Mouse (Mus musculus) natural killer cell, adult 2 months (primary cell): Measurements from ENCODE around the gene Mex3d.
A peak's percentile ranks its signal among the peaks of the same experiment; 100 is the strongest.

Source experiments
- DNase-seq, 2 experiments: peaks; one replicate each; pipeline ENCODE4 v3.0.0; 2022; ENCODE audit warnings: low spot score in 2 of 2

Gene Mex3d

GRCm38 (mm10) chr10:80412656-80413541 lies 25.4 kb upstream of the Mex3d start:
- no peak for DNase-seq

DNA sequence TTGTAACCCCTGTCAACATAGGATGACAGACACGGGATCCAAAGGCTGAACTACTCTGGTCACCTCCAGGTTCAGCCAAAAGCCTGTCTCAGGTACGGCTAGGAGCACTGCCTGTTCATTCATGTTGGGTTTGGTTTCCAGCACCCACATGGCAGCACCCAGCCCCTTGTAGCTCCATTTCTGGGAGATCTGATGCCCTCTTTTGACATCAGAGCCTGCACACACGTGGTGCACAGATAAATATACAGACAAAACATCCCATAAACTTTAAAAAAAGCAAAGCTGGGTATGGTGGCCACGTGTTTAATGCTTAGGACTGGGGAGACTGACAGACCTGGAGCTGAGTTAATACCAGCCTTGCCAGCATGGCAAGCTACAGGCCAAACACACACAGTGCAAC lies 20.5 kb upstream of the Mex3d start:
- no peak for DNase-seq

- peak; percentile 89 for DNase-seq
These were observed 19.4 kb upstream of the Mex3d start, which contains the start of gene Uqcr11 for GRCm38 (mm10) chr10:80406684-80407501. Gene Uqcr11 (minus strand): TSS chr10:80406830.

- DNase-seq, result no peak
These were observed 18.2 kb upstream of the Mex3d start for GRCm38 (mm10) chr10:80405481-80406173.

GRCm38 (mm10) chr10:80403044-80403692 lies 15.7 kb upstream of the Mex3d start:
- peak in 1 of 2 experiments; percentile 58 for DNase-seq

GRCm38 (mm10) chr10:80400704-80401161 lies 13.3 kb upstream of the Mex3d start:
- no peak for DNase-seq

- no peak for DNase-seq
These were observed 12.7 kb upstream of the Mex3d start for GRCm38 (mm10) chr10:80399973-80400703.

GRCm38 (mm10) chr10:80399191-80399972 lies 11.9 kb upstream of the Mex3d start, which contains the start of gene Mbd3:
Gene Mbd3 (minus strand): TSS chr10:80399550.
- DNase-seq, result peak; percentile 99 to 100

GRCm38 (mm10) chr10:80398719-80399190 lies 11.3 kb upstream of the Mex3d start:
- DNase-seq, result peak; percentile 96 to 98

DNA sequence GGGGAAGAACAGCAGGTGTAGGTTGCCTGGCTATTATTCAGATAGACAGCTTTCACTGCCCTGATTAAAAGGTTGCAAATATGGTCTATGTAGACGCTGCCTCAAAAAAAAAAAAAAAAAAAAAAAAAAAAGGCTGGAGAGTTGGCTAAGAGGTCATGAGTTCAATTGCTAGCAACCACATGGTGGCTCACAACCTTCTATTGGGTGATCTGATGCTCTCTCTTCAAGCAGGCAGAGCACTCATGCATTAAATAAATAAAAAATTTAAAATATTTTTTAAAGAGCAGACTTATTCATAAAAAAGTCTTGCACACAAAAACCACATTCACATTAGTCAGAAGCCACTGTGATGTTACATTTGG lies 10.7 kb upstream of the Mex3d start:
- no peak for DNase-seq

GRCm38 (mm10) chr10:80397524-80398173 lies 10.2 kb upstream of the Mex3d start:
- no peak for DNase-seq

DNA sequence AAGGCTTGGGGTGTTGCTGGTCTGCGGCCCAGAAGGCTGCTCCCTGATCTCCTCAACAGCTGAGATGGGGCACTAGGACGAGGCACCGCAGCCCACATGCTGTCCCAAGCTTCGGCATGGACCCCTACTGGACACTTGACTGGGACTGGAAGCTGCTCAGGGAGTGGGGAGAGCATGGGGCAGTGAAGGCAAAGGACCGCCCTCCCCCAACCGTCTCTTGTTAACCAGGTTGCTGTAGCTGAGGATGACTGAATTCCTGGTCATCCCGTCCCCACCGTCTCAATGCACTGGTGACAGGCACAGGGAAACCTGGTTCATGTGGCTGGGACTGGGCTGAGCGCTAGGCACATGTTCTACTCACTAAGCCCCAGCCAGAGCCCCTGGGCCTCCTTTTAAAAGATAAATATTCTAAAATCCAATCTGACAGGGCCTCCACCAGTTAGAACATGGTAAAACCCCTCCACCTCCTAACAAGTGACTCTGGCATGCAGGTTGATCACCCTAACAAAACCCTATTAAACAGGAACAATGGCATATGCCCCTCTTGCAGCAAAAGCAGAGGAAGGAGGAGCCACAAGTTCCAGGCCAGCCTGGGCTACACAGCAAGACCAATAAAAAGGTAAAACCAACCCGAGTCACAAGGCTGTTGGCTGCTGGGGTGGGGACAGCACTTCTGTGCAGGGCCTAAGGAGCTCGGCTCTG lies 9.5 kb upstream of the Mex3d start:
- no peak for DNase-seq

DNA sequence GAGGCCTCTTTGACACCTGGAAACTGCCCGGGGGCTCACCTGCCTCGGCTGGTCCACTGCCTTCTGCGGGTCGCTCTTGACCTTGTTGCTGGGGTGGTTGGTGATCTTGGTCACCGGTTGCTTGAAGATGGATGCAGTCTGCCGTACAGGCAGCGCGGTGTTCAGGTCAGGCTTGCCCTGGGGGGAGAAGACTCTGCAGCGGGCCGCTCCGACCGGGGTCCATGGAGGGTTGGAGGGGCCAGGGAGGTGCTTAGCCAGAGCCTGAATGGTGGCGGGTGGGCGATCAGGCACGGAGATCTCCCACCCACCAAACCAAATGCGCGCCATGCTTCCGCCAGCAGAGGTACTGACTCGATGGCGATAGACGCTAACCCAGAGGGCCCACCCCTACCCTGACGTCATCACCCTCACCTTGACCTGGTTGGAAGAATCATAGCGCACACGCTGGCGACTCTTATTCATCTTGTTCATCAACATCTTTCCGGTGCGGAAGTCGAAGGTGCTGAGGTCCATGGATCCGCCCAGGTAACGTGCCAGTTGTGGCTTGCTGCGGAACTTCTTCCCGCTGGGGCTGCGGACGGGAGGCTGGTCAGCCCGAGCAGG lies 7.7 kb upstream of the Mex3d start:
- no peak for DNase-seq

DNA sequence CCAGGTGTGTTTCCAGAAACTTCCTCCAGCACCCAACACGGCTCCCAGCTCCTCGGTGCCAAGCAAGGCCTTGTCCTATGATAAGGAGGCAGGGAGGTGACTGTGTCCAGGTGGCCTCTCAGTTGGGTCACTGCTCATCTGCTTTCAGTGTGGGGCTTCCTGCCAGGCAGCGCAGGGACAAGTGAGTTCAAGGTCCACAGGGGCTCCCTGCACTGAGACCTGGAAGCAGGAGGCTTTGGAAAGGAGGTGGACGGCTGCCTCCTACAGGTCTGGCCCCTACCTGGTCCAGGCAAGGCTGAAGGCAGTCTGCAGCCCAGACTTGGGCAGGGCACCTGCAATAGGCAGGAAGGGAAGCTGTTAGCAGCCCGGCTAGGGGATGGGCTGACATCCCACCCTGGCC lies 5.2 kb upstream of the Mex3d start:
- no peak for DNase-seq

DNA sequence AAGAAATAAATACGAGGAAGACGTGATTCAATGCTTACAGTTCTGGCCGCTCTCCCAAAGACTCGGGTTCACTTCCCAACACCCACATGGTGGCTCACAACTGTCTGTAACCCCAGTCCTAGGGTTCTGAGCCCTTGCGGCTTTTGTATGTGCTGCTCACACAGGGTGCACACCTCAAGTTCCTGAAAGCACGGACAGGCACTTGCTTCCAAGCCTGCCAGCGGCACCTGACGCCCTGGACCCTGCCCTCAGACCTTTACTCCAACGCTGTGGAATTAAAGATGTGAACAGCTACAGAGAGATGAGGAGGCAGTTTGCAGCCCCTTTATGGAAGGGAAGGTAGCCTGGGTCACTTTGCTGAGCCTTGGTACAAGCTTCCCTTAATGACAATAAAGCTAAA lies 3.2 kb upstream of the Mex3d start:
- no peak for DNase-seq

DNA sequence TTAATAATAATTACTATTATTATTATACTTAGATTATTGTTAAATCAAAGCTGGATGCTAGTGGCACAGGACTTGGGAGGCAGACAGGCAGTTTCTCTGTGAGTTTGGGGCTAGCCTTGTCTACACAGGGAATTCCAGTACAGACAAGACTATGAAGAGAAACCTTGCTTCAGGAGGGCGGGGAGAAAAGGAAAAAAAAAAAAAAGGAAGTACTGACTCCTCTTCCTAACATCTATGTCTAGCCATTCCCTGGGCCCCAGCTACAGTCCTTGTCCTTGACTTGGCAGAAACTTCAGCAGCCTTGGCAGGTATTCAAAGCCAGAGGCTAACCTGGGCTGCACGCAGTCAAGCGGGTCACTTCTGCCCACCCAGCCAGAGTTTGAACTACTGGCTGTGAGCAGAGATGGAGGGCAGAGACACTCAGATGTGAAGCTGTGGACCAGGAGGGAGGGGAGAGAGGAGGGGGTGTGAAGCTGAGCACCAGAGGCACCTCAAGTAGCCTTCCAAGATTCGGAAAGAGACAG lies 1.8 kb upstream of the Mex3d start:
- no peak for DNase-seq

- DNase-seq, result no peak
These were observed 1.3 kb upstream of the Mex3d start for GRCm38 (mm10) chr10:80388731-80389130.
